Mouse (Mus musculus): ENCODE measurements around the gene Arhgap24. TPM values are rescaled to one million over a fixed set of nuclear protein-coding genes. Genes with fewer than 3 reads are reported as not detected.
"Not testable (repeated sequence)": the region's sequence is repeated elsewhere in the genome, so short reads cannot be mapped to it uniquely, and the experiment has no call there.

The Arhgap24 gene
- polyA plus RNA-seq, 1 experiment: 4.2 TPM

DNA sequence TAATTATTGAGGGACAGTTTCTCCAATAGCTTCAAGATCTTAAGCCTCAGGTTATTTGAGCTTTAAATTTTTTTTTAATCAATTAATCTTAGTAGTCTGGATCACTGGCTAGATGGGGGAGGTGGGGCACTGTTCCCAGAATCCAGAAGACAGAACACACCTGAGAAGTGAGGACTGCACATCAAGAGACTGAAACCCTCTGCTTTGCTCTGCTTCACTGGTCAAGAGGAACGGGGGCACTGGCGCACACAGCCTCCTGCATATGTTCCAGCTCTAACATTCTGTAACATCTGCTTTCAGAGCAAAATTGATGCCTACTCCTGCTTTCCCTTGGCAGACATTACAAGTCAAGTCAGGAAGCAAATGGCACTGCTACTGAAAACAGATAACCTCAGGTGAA lies 439.0 kb downstream of the Arhgap24 start:
- WGBS: 74% methylated on average over 2 of the region's 2 CpGs
- H3K27me3 ChIP-seq (ENCODE audit: control insufficient read depth, insufficient read depth, low read length): no peaks in the 10 kb centered on the region
- DNase-seq (ENCODE audit: low read depth in 1 of 2, low spot score in 2 of 2): no peak
- no peak overlapping the region for H3K4me3 ChIP-seq (ENCODE audit: extremely low read depth, insufficient read depth, insufficient read length)
- no peak overlapping the region for H3K27ac ChIP-seq (ENCODE audit: insufficient read depth, low read length)
- no peaks in the 10 kb centered on the region for H3K4me1 ChIP-seq (ENCODE audit: control insufficient read depth, insufficient read depth, insufficient read length)
- TF ChIP-seq CTCF (IDR thresholded peaks at IDR 0.05; ENCODE audit: extremely low read depth, insufficient read depth, insufficient read length, insufficient replicate concordance) (no peak), POLR2A (IDR thresholded peaks at IDR 0.05; ENCODE audit: low read depth, low read length) (no peak)
- no peaks in the 10 kb centered on the region for H3K36me3 ChIP-seq (ENCODE audit: control insufficient read depth, insufficient read depth, low read length)

DNA sequence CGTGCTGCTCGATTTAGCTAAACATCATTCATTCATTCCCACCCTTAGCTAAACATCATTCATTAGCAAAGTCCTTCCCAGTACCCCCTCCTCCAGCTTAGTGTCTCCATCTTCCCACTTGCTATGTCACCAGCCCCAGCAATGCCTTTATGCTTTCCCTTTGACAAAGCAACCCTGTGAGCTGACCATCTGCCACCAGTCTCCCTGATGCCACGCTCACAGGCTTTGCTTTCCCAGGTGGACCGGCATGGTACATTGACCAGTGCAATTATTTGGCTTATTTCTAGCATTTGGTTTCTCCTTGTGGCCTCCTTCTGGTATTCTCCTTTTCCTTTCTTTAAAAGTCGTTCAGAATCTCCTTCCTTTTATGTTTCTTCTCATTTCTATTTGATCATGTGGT lies 445.6 kb downstream of the Arhgap24 start:
- 81% methylated on average over 5 of the region's 5 CpGs for WGBS
- Histone ChIP-seq H3K27ac (ENCODE audit: insufficient read depth, low read length) (no peak overlapping the region), H3K4me1 (ENCODE audit: control insufficient read depth, insufficient read depth, insufficient read length) (no peaks in the 10 kb centered on the region), H3K4me3 (ENCODE audit: extremely low read depth, insufficient read depth, insufficient read length) (no peak overlapping the region), H3K27me3 (ENCODE audit: control insufficient read depth, insufficient read depth, low read length) (no peaks in the 10 kb centered on the region), H3K36me3 (ENCODE audit: control insufficient read depth, insufficient read depth, low read length) (no peaks in the 10 kb centered on the region)
- DNase-seq (ENCODE audit: low read depth in 1 of 2, low spot score in 2 of 2): no peak
- no peak for TF ChIP-seq CTCF (IDR thresholded peaks at IDR 0.05; ENCODE audit: extremely low read depth, insufficient read depth, insufficient read length, insufficient replicate concordance)
- no peak for TF ChIP-seq POLR2A (IDR thresholded peaks at IDR 0.05; ENCODE audit: low read depth, low read length)

GRCm38 (mm10) chr5:102930161-102930560 lies 449.0 kb downstream of the Arhgap24 start:
- no peak for TF ChIP-seq CTCF (IDR thresholded peaks at IDR 0.05; ENCODE audit: extremely low read depth, insufficient read depth, insufficient read length, insufficient replicate concordance)
- TF ChIP-seq POLR2A (IDR thresholded peaks at IDR 0.05; ENCODE audit: low read depth, low read length): no peak
- H3K27ac ChIP-seq (ENCODE audit: insufficient read depth, low read length): no peak overlapping the region
- 56% methylated on average over 6 of the region's 6 CpGs for WGBS
- H3K4me3 ChIP-seq (ENCODE audit: extremely low read depth, insufficient read depth, insufficient read length): no peak overlapping the region
- H3K36me3 ChIP-seq (ENCODE audit: control insufficient read depth, insufficient read depth, low read length): no peaks in the 10 kb centered on the region
- no peaks in the 10 kb centered on the region for H3K4me1 ChIP-seq (ENCODE audit: control insufficient read depth, insufficient read depth, insufficient read length)
- no peaks in the 10 kb centered on the region for H3K27me3 ChIP-seq (ENCODE audit: control insufficient read depth, insufficient read depth, low read length)
- DNase-seq (ENCODE audit: low read depth in 1 of 2, low spot score in 2 of 2): no peak

- not testable (repeated sequence) for H3K4me1 ChIP-seq (ENCODE audit: control insufficient read depth, insufficient read depth, insufficient read length); H3K27me3 ChIP-seq (ENCODE audit: control insufficient read depth, insufficient read depth, low read length); H3K27ac ChIP-seq (ENCODE audit: insufficient read depth, low read length); H3K36me3 ChIP-seq (ENCODE audit: control insufficient read depth, insufficient read depth, low read length); H3K4me3 ChIP-seq (ENCODE audit: extremely low read depth, insufficient read depth, insufficient read length); DNase-seq (ENCODE audit: low read depth in 1 of 2, low spot score in 2 of 2)
- 77% methylated on average over 17 of the region's 17 CpGs for WGBS
These were observed 462.9 kb downstream of the Arhgap24 start for GRCm38 (mm10) chr5:102943864-102944630.

- Histone ChIP-seq H3K36me3 (ENCODE audit: control insufficient read depth, insufficient read depth, low read length) (no peaks in the 10 kb centered on the region), H3K4me1 (ENCODE audit: control insufficient read depth, insufficient read depth, insufficient read length) (no peaks in the 10 kb centered on the region), H3K27me3 (ENCODE audit: control insufficient read depth, insufficient read depth, low read length) (no peaks in the 10 kb centered on the region), H3K4me3 (ENCODE audit: extremely low read depth, insufficient read depth, insufficient read length) (no peak overlapping the region), H3K27ac (ENCODE audit: insufficient read depth, low read length) (no peak overlapping the region)
- DNase-seq (ENCODE audit: low read depth in 1 of 2, low spot score in 2 of 2): no peak
- 89% methylated on average over 8 of the region's 8 CpGs for WGBS
- TF ChIP-seq CTCF (IDR thresholded peaks at IDR 0.05; ENCODE audit: extremely low read depth, insufficient read depth, insufficient read length, insufficient replicate concordance): no peak
These were observed 465.4 kb downstream of the Arhgap24 start for GRCm38 (mm10) chr5:102946625-102947024.

DNA sequence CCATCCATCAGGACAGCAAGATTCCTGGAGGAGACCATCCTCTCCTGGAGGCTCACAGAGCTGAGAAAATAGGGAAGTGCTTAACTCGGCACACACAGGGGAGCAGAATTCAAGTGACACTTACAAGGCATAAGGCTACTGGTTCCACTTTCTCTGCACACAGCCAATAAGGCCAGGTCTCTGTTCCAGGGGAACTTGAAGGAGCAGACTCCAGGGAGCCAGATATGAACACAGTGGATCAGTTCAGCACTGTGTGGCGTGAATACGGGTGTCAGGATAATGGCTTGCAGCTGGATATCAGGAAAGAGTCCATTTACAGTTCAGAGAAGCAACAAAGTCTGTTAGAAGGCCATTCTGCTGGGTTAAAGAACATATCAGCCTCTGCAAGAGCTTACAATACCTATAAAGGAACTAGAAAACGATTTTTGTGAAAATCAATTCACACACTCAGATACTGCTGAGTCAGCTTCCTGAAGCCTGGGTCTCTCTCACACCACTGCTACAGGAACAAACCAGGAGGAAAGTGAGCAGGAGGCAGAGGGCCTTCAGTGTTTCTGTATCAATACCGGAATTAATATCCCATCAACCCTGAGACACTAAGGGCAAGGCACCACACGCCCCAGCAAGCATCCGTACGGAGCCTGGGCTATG lies 466.0 kb downstream of the Arhgap24 start:
- Histone ChIP-seq H3K4me1 (ENCODE audit: control insufficient read depth, insufficient read depth, insufficient read length) (no peaks in the 10 kb centered on the region), H3K4me3 (ENCODE audit: extremely low read depth, insufficient read depth, insufficient read length) (no peak overlapping the region), H3K27me3 (ENCODE audit: control insufficient read depth, insufficient read depth, low read length) (no peaks in the 10 kb centered on the region), H3K36me3 (ENCODE audit: control insufficient read depth, insufficient read depth, low read length) (no peaks in the 10 kb centered on the region), H3K27ac (ENCODE audit: insufficient read depth, low read length) (no peak overlapping the region)
- DNase-seq (ENCODE audit: low read depth in 1 of 2, low spot score in 2 of 2): no peak
- WGBS: 76% methylated on average over 8 of the region's 8 CpGs
- TF ChIP-seq POLR2A (IDR thresholded peaks at IDR 0.05; ENCODE audit: low read depth, low read length): no peak
- no peak for TF ChIP-seq CTCF (IDR thresholded peaks at IDR 0.05; ENCODE audit: extremely low read depth, insufficient read depth, insufficient read length, insufficient replicate concordance)

Data from spleen, adult 2 months (tissue).